Comparison of ENCODE assay signal across 26 mouse cellular contexts in the genomic region with DNA sequence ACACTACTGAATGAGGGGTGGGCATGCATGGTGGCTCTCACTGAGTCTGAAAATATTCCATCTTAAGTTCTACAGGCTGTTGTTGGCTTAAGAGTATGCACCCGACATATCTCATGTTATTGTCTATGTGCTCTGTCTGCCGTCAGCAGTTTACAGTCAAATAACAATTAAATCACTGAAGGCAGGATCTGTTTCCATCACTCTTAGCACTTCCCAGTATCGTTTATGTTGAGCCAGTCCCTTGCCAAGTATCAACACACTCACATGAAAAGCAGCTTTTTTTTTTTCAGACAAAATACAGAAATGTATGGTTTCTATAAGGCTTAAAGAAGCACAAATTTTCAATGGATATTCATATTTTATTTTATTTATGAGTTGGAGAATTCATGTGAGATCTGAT.
DNase-seq lines count a peak whose midpoint lies in the region; ATAC-seq and TF ChIP-seq lines count a peak whose summit lies in the region.
"Had no signal": no experiment of that assay in that cellular context is flagged by ENCODE, and none has a peak within 500 bp of the region (broad histone marks: within the 10 kb centered on the region; RNA-seq: fewer than 3 reads in every experiment).

No protein-coding gene starts in this region.

- H3K9me3 ChIP-seq in lung, embryonic 14.5 days (ENCODE audit: low read depth, low read length), result no peaks in the 10 kb centered on the region
- no peaks in the 10 kb centered on the region for H3K9me3 ChIP-seq in kidney, embryonic 15.5 days (replicated peaks)
- H3K9me3 ChIP-seq: embryonic facial prominence, embryonic 10.5 days; embryonic facial prominence, embryonic 13.5 days; heart, embryonic 12.5 days; heart, embryonic 15.5 days had no signal

- no peak overlapping the region for H3K9ac ChIP-seq in lung, embryonic 14.5 days
- H3K9ac ChIP-seq in kidney, embryonic 15.5 days, result no peak overlapping the region
- H3K9ac ChIP-seq: embryonic facial prominence, embryonic 13.5 days; heart, embryonic 12.5 days; heart, embryonic 15.5 days; hindbrain, embryonic 14.5 days had no signal

- 34% methylated on average over 3 of the region's 3 CpGs for WGBS in lung, embryonic 14.5 days
- WGBS in lung, adult 2 months, result 56% methylated on average over 3 of the region's 3 CpGs
- 63% methylated on average over 3 of the region's 3 CpGs for WGBS in kidney, embryonic 15.5 days

- no peak overlapping the region for H3K4me3 ChIP-seq in lung, embryonic 14.5 days (ENCODE audit: low read depth, low read length)
- no peak overlapping the region for H3K4me3 ChIP-seq in lung, adult 2 months (replicated peaks; ENCODE audit: extremely low read depth, low read depth, low read length)
- no peak overlapping the region for H3K4me3 ChIP-seq in brown adipose tissue, adult 24 weeks (ENCODE audit: insufficient read depth, low read depth, low read length)
- no peak overlapping the region for H3K4me3 ChIP-seq in embryonic fibroblast, embryonic 13.5 days (ENCODE audit: insufficient read depth, low read length)
- H3K4me3 ChIP-seq in kidney, embryonic 15.5 days (replicated peaks), result no peak overlapping the region
- H3K4me3 ChIP-seq: embryonic facial prominence, embryonic 10.5 days; embryonic facial prominence, embryonic 13.5 days; heart, embryonic 12.5 days; heart, embryonic 15.5 days had no signal

- H3K4me1 ChIP-seq in lung, embryonic 14.5 days (ENCODE audit: insufficient read depth), result peaks cover 13% of the 10 kb centered on the region; the same call in 1 of the 2 replicates
- no peaks in the 10 kb centered on the region for H3K4me1 ChIP-seq in lung, adult 2 months (ENCODE audit: control insufficient read depth, insufficient read depth, low read length)
- H3K4me1 ChIP-seq in brown adipose tissue, adult 24 weeks (ENCODE audit: control insufficient read depth, insufficient read depth, insufficient read length, low read length), result peaks cover 4% of the 10 kb centered on the region; the same call in 1 of the 2 replicates
- H3K4me1 ChIP-seq in embryonic fibroblast, embryonic 13.5 days (ENCODE audit: control insufficient read depth, insufficient read depth, low read length), result peaks cover 19% of the 10 kb centered on the region
- peaks cover 17% of the 10 kb centered on the region for H3K4me1 ChIP-seq in kidney, embryonic 15.5 days

- no peak for TF ChIP-seq POLR2A in lung, adult 2 months (IDR thresholded peaks at IDR 0.05; ENCODE audit: borderline replicate concordance, extremely low read depth, low read depth, low read length)
- TF ChIP-seq POLR2A in embryonic fibroblast, embryonic 13.5 days (IDR thresholded peaks at IDR 0.05; ENCODE audit: low read depth, low read length), result no peak

- peak; percentile 33 for ATAC-seq in lung, embryonic 14.5 days (ENCODE audit: insufficient read depth)
- ATAC-seq in kidney, embryonic 15.5 days (replicated peaks; ENCODE audit: low FRiP score), result no peak
- ATAC-seq: CD4-positive, CD25-positive, alpha-beta regulatory T cell, adult 4 months; forebrain, embryonic 14.5 days; hindbrain, postnatal 0 days; inflammation-experienced regulatory T-cells, adult 6 months had no signal

- no peaks in the 10 kb centered on the region for H3K27me3 ChIP-seq in lung, embryonic 14.5 days (ENCODE audit: insufficient read depth, low read length)
- no peaks in the 10 kb centered on the region for H3K27me3 ChIP-seq in kidney, embryonic 15.5 days
- H3K27me3 ChIP-seq: embryonic facial prominence, embryonic 13.5 days; heart, embryonic 12.5 days; heart, embryonic 15.5 days had no signal

- H3K36me3 ChIP-seq in lung, embryonic 14.5 days (ENCODE audit: insufficient read depth), result no peaks in the 10 kb centered on the region
- no peaks in the 10 kb centered on the region for H3K36me3 ChIP-seq in kidney, embryonic 15.5 days
- H3K36me3 ChIP-seq: embryonic facial prominence, embryonic 10.5 days; embryonic facial prominence, embryonic 13.5 days; heart, embryonic 12.5 days; heart, embryonic 15.5 days had no signal

- no peak for TF ChIP-seq CTCF in lung, embryonic 14.5 days (IDR thresholded peaks at IDR 0.05; ENCODE audit: low read depth)
- TF ChIP-seq CTCF in lung, adult 2 months (IDR thresholded peaks at IDR 0.05; ENCODE audit: insufficient read depth, low read length), result no peak
- TF ChIP-seq CTCF in embryonic fibroblast, embryonic 13.5 days (IDR thresholded peaks at IDR 0.05; ENCODE audit: borderline replicate concordance, insufficient read depth, low read length), result no peak

- DNase-seq in lung, embryonic 14.5 days, result peak; percentile 56
- DNase-seq in lung, adult 2 months, result no peak
- DNase-seq in frontal cortex, postnatal 36 days (ENCODE audit: low spot score in 2 of 2), result no peak
- DNase-seq: adrenal gland, adult 2 months; adrenal gland, postnatal 14 days; cerebellum, adult 11-12 months; cerebellum, adult 8-10 months; cerebellum, postnatal 10 days; cerebellum, postnatal 36 days; embryo, embryonic 11 days; gastrocnemius, postnatal 25 days; heart, adult 18-20 months; heart, postnatal 10 days; heart, postnatal 36 days had no signal

- H3K4me2 ChIP-seq in lung, embryonic 14.5 days, result no peak overlapping the region
- H3K4me2 ChIP-seq in kidney, embryonic 15.5 days, result no peak overlapping the region
- H3K4me2 ChIP-seq: embryonic facial prominence, embryonic 13.5 days; heart, embryonic 12.5 days; heart, embryonic 15.5 days; hindbrain, embryonic 14.5 days had no signal

- H3K27ac ChIP-seq in lung, embryonic 14.5 days (ENCODE audit: low read depth), result peak overlapping the region; percentile 24; the same call in 1 of the 2 replicates
- H3K27ac ChIP-seq in brown adipose tissue, adult 24 weeks (replicated peaks; ENCODE audit: low read depth, low read length), result peak overlapping the region; percentile 70; the same call in 1 of the 2 replicates
- peak overlapping the region; percentile 96; the same call in 1 of the 2 replicates for H3K27ac ChIP-seq in embryonic fibroblast, embryonic 13.5 days (ENCODE audit: insufficient read depth, low read length)
- H3K27ac ChIP-seq in kidney, embryonic 15.5 days, result no peak overlapping the region
- H3K27ac ChIP-seq: embryonic facial prominence, embryonic 10.5 days; embryonic facial prominence, embryonic 13.5 days; heart, embryonic 15.5 days; hindbrain, embryonic 14.5 days; hindbrain, postnatal 0 days had no signal
